13 mouse cellular contexts compared by ENCODE assay signal in genomic region chr16:49657182-49657581, GRCm38 (mm10).
"Had no signal": no experiment of that assay in that cellular context is flagged by ENCODE, and none has a peak within 500 bp of the region (broad histone marks: within the 10 kb centered on the region; RNA-seq: fewer than 3 reads in every experiment).

No protein-coding gene starts in this region.

- H3K4me2 ChIP-seq: limb, embryonic 15.5 days; midbrain, embryonic 12.5 days; neural tube, embryonic 15.5 days had no signal

- H3K27me3 ChIP-seq: limb, embryonic 15.5 days; midbrain, embryonic 12.5 days; neural tube, embryonic 15.5 days had no signal

- DNase-seq: layer of hippocampus, adult 9-11 months; layer of hippocampus, postnatal 36 days; lung, adult 18-20 months; right cerebral cortex, adult 18-20 months; right cerebral cortex, postnatal 25 days; thymus, postnatal 25 days had no signal

- H3K4me3 ChIP-seq: limb, embryonic 15.5 days; midbrain, embryonic 12.5 days; myocyte; neural tube, embryonic 15.5 days had no signal

- H3K27ac ChIP-seq: kidney, postnatal 0 days; limb, embryonic 15.5 days; liver, embryonic 14.5 days; midbrain, embryonic 12.5 days; neural tube, embryonic 15.5 days; stomach, postnatal 0 days had no signal

- H3K36me3 ChIP-seq: limb, embryonic 15.5 days; midbrain, embryonic 12.5 days; neural tube, embryonic 15.5 days had no signal

- H3K9ac ChIP-seq: limb, embryonic 15.5 days; liver, embryonic 14.5 days; midbrain, embryonic 12.5 days; neural tube, embryonic 15.5 days had no signal

- H3K4me1 ChIP-seq: limb, embryonic 15.5 days; midbrain, embryonic 12.5 days; neural tube, embryonic 15.5 days had no signal

- H3K9me3 ChIP-seq: limb, embryonic 15.5 days; midbrain, embryonic 12.5 days; neural tube, embryonic 15.5 days had no signal
